Mouse (Mus musculus) 416B (cell line): Measurements from ENCODE around the gene Lrrc2.

Experiments
- DNase-seq: peaks from one replicate; pipeline ENCODE4 v3.0.0; 2011; ENCODE audit warnings: low read depth

Lrrc2 gene

DNA sequence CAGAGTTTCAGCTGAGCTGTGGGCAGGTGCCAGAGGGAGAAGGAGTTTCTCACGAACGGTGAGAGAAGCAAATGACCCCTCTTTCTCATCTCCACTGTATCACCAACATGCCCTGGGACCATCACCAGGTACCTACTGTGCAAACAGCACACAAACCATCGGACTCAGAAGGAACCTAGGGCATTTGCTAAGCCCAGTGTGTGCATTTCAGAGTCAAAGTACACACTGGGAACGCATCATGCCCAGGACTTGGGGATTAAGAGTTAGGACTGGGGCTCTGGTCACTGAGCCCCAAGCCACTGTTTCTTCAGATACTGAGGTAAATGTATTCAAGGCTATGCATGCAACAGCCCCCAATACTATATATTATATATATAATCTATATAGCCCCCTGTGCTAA, 36.0 kb downstream of the Lrrc2 start:
- no peak for DNase-seq

DNA sequence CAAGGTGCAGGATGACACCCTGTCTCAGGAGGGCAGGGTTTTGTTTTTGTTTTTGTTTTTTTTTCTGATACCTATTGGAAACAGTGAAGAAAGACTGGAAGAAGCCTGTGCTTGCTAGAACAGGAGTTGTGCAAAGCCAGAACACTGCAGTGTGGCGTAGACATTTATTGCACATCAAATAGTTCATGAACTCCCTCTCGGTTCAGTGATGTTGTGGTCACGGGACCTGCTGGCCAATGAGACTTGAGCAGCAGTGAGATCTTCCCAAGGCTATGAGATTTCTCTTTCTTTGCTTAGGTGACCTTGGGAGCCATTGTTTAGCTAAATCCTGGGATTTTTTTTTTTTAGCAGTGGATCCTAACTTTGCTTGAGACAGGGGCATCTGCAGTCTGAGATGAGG, 36.7 kb downstream of the Lrrc2 start:
- DNase-seq: no peak

DNA sequence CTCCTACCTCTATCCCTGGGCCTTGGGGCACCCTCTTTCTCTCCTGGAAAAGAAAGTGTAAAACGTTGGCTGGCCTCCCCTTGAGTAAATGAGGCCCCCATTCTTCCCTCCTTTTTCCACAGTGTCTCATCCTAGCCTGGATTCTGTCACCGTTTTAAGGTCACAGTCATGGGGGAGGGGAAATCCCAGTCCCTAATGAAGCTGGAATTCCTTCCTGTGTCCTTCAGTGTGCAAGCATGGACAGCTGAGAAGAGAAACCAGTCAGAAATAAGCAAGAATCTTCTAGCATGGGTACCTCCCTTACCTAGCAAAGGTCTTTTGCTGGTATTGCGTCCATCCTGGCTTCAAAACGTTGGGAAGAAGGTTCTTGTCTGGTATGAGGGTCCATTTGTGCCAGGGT, 37.8 kb downstream of the Lrrc2 start:
- no peak for DNase-seq

DNA sequence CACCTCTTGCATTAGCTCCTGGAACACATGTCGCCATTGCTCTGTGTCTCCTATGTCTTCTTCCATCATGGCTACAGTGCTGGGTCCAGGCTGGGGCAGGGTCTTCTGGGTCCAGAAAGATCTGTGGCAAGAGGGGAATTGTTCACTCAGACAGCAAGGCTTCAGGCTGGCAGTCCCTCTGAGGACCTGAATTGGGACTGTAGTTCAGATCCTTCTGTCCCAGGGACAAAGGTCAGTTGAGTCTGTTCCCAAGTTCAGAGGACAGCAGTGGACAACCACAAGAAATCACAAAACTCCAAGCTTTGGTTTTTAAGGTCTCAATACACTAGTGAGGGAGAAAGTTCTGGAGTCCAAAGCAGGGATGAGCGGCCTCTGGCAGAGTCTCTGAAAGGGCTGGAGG, 38.2 kb downstream of the Lrrc2 start:
- no peak for DNase-seq

DNA sequence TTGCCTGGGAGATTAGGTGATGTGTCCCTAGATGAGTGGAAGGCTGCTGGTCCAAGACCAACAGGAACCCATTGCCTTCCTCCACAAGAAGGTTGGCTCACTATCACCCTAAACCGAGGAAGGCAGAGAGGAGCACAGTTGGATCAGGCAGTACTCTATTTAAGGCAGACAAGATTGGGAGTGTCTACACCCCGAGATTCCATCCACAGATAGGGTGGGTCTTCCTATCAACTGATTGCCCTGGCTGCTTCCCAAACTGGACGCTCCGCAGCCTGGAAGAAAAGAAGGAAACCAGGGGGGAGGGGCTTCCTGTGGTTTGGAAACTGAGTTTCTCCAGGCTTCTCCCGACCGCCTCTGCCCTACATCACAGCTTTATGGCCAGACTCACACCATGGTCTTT, 38.9 kb downstream of the Lrrc2 start, which contains the start of gene Rtp3:
TSS of gene Rtp3 (minus strand) at position 380 of the 400 bp plus-strand sequence.
- DNase-seq: no peak

DNA sequence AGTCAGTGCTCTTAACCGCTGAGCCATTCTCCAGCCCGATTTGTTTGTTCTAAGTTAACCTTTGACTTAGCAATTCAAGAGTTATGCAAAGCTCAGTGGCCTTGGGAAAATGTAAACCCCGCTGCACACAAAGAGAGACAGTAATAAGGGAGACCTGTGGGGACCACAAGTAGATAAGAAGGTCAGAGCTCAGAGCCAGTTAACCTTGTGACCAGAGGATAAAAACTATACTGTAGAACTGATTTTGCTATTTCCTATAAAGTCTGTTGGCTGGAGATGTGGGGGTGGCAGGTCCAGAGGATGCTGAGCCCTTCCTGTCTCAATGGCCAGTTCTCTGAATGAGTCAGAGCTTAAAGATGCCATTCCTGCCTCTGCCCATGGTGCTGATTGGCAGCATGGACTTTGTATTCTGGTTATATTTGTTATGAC, 42.0 kb downstream of the Lrrc2 start:
- peak; percentile 70 for DNase-seq

DNA sequence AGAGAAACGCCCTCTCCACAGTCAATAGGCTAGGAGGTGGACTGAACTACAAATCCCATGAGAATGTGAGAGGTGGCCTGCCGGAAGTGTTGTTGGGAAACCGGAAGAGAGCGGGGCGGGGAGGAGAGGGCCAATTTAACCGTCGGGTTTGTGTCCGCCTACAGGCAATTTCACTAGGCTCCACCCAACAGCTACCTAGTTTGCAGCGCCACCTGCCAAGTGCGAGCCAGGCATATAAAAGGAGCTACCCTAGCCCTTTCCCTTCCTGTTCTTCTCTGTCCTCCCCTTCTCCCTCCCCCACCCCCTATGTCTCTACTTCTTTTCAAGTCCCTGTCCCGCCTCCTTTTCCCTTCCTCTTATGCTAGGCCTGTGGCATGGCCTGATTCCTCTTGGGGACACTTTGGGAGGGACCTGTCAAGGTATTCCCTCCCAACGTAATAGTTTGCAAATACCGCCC, 43.4 kb downstream of the Lrrc2 start:
- peak; percentile 94 for DNase-seq

DNA sequence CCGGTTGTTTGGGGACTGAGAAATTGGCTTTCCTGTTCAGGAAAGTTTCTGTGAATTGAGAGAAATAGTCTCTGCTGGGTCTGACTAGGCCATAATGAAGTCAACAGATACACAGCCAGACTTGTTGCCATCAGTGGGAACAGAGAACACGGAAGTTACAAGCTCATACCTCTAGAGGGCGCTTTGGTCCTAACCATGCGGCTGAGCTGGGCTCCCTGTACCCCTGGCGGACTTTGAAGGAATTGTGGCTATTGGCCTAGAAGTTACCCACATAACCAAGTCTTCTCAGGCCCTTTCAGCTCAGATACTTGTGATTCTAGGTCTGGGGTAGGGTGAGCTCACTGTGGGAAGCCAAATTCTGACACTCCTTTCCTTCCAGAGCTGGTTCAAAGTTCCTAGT, 45.9 kb downstream of the Lrrc2 start:
- DNase-seq: peak; percentile 92

DNA sequence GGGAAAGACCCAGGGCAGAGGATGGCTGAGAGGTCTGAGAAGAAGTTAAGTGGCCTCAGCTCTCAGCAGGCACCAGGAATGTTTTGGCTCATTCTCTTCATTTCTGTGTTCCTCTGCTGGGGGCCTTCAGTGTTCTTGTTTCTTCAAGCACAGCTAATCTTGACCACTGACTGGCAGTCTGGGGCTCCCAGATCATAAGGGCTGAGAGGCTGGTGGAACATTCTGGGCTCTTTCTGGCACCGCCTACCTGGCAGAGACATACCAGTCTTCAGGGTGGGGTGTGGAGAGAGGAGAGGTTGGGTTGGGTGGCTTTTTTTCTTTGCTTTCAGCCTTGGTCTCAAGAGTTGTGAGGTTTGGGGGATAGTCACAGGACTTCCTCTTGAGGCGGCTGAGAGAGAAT, 47.7 kb downstream of the Lrrc2 start:
- peak; percentile 12 for DNase-seq

DNA sequence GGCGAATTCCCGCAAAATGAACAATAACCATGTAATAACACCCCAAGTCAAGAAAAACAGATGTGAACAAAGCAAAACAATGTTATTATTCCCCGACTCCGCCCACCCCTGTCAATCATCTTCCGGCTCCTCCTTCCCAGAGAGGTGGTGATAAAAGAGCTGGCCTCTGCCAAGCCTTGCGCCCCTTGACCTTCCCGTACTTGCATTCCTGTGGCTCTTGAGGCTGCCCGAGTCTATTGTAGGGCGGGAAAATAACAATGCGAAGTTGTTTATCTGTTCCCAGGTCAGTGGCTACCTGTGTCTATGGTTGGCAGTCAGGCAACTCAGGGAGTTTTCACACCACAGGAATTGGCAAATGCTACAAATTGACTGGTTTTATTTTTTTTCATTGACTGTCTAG, 48.5 kb downstream of the Lrrc2 start:
- DNase-seq: no peak

DNA sequence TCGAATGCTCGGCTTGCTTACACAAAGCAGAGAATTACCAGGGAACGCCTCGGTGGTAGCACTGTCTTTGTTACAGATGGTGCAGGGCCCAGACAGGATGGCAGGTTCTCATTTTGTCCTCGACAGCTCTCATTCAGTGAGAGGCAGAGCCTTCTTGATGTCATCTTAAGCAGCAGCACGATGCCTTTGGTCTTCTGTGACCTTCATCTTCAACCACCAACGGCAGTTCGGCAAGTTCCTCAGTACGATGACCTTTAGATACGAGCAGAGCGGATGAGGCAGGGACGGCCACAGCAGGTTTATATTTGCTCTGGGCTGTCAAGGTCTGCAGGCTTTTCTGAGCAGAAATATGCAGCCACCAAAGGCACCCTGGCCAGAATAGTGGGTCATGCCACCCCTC, 50.3 kb downstream of the Lrrc2 start:
- no peak for DNase-seq

DNA sequence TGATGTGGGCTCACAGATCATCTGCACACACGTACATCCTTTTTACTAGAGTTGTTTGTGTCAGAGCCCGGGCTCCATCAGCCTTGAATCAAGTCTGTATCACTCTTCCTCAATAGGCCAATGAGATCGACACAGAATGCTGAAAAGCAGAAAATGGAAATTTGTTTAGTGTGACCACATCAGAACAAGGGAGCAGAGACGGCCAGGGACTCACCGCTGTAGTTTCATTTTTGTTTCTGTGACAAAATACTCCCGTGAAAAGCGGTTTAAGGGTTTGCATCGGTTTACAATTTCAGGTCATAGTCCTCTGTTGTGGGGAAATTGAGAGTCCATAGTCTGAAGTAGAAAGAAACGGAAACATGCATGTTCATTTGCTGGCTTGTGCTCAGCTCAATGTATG, 51.9 kb downstream of the Lrrc2 start:
- no peak for DNase-seq

DNA sequence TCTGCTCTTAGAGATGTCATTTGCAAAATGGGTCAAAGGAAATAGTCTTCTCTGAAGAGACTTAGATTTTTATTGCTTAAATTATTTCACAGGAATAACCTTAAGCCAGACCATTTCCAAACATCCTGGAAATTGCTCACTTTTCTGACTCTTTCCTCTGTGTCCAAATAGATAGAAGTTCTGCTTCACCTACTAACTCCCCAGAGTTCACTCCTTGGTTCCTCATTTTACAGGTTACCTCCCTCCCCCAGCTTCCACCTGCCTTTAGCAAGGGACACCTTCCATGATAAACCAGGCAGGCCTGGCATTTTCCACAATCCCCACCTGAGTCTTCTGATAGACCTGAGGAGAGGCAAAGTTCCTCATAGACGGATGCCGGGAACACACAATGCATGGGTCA, 55.2 kb downstream of the Lrrc2 start:
- no peak for DNase-seq

DNA sequence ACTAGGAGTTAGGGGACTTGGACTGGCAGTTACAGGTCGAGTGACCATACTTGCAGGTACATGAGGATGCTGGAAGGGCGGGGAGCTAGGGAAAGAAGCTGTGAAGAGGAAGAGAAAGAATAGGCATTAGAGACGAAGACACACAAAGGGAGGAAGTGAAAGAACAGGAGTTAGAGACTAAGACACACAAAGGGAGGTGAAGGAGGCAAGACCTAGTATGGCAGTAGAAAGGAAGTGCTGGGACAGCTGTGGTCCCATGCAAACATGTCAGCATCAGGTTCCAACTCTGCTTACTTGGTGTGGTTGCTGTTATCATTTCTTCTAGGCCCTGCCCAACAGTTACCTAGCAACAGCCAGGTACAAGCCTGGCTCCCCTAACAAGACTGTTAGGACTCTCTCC, 58.4 kb downstream of the Lrrc2 start:
- no peak for DNase-seq

DNA sequence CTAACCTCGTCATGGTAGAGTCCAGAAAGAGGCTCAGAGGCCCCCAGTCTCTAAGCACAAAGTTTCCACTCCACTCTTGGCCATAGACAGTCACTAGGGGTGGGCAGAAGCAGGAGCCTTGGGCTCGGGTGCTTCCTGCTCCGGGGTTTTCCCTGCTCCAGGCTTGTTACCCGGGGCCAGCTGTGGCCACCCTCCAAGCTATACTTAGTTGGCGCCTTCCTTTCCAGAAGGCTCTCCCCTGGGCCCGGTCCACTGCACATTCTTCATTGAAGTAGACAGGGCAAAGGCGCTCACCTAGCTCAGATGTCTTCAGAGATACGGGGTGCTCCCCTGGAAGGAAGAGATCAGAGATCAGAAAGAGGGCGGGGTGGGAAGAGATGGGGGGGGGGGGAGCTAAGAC, 60.2 kb downstream of the Lrrc2 start:
- no peak for DNase-seq

DNA sequence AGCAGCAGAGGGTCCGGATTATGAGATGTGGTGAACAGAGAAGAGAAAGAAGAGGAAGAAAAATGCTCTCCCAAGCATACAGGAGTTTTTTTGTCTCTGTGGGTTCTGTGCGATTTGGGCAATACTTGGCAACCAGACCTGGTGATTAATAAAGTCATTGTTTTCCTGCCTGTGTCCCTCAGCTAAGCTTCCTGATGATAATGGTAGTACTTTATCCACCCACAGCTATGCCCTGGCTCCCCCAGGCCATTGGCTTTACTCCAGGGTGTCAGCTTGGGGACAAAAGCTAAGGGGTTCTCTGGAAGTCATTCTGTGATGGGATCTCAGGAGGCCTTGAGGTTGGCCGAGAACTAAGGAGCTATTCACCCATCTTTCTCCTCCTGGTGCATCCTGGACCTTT, 60.7 kb downstream of the Lrrc2 start:
- no peak for DNase-seq

DNA sequence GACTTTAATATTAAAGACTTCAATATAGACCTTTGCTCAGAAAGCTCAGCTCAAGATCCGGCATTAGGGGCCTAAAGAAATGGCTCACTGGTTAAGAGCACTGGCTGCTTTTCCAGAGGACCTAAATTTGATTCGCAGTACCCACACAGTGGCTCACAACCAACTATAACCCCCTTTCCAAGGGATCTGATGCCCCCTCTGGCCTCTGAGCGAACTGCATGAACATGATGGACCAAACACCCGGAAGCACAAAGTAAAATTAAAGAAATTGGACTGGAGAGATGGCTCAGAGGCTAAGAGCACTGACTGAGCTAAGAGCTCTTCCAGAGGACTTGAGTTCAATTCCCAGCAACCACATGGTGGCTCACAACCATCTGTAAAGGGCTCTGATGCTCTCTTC, 64.3 kb downstream of the Lrrc2 start:
- DNase-seq: peak; percentile 16

DNA sequence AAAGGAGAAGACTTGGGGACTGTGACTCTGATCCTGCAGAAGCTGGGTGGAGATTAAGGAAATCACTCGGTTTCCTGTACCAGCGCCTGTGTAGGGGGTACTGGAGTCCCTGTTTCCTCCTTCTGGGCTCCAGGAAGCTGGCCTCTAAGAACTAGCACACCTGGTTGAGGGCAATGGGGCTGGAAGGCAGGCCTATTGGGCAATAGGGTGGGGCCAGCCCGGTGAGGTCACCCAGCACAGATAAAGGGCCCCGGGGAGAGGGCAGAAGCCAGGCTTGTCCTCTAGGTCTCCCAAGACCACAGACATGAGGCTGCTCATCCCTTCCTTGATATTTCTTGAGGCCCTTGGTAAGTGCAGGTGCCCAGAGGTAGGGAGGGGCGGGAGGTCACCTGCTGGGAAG, 67.7 kb downstream of the Lrrc2 start, which contains the start of gene Ltf:
TSS of gene Ltf (plus strand) at position 250 of the 400 bp plus-strand sequence.
- DNase-seq: peak; percentile 20

DNA sequence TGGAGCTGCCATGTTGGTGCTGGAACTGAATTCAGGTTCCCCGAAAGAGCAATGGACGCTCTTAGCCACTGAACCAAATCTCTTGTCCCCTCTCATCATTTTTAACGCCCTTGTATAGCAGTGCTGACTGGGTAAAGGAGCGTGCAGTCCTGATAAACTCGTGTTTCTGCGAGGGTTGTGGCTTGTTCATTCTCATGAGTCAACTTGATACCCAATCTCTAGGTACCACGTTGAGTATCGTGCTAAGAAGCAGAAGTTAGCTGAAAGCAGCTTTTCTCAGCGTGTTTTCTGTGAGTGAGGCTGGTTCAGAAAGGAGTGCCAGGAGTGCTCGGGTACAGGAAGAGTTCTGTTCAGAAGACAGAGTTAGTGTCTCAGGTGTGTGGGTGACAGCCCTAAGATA, 75.4 kb downstream of the Lrrc2 start:
- no peak for DNase-seq
